Mouse (Mus musculus): ENCODE results near the gene Tas2r119.
"Not testable (repeated sequence)": the region's sequence is repeated elsewhere in the genome, so short reads cannot be mapped to it uniquely, and the experiment has no call there.

Tas2r119 gene

DNA sequence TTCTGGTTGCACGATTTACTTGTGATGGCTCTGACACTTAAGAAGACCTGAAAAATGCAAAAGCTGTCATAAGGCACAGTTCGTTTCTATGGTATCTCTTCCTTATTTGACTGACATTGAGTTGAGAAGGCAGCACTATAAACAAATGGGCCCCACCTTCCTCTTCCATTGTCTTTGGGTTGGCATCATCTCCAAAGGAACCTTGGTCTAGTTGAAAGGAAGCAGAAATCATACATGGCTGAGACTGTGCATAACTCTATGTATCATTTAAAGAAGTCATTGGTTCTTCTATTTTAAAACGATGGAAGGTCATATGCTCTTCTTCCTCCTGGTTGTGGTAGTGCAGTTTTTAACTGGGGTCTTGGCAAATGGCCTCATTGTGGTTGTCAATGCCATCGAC is at the start of gene Tas2r119:
Gene Tas2r119 (plus strand): TSS at position 301 of the 400 bp plus-strand sequence.
- no peak for DNase-seq

DNA sequence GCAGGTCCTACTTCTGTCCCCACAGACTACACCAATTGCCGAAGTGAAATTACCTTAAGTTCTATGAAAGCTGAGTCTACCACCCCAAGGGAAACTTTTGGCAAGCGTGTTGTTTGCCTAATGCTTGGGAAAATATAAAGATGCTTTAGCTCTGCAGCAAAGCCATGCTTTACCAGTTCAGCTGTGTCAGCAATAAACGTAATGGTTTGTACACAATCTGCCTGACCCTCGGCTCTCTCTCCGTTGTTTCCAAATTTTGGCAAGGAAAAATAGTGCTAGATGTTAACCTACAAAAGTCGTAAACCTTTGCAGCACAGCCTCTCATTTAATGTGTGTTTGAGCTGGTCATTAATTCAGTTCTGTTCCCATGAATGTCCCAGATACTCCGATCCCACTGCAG is 44.8 kb upstream of the Tas2r119 start:
- DNase-seq = no peak

DNA sequence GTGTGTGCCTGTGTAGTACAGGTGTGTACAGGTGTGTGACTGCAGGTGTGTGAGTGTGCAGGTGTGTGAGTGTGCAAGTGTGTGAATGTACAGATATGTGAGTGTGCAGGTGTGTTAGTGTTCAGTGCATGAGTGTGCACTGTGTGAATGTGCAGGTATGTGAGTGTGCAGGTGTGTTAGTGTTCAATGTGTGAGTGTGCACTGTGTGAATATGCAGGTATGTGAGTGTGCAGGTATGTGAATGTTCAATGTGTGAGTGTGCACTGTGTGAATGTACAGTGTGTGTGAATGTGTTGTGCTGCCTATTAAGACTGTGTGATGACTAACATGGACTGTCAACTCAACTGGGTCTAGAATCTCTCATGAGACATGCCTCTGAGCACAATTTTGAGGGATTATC is 35.4 kb upstream of the Tas2r119 start:
- DNase-seq = no peak

DNA sequence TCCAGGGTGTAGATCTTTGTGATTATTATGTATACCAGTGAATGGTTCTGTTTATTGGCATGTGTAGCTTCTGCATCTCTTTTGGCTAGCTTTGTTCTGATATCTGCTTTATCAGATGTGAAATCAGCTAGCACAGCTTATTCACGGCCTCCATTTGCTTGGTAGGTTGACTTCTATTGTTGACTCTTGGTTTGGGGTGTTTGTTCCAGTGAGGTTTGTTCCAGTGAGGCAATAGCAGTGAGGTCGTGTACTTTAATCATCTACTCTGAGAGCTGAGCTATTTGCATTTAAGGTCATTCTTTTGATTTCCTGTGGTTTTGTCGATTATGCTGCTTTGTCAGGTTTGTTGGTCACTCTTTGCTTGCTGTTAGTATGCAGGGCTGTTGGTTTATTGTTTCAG is 32.8 kb upstream of the Tas2r119 start:
- DNase-seq = no peak

DNA sequence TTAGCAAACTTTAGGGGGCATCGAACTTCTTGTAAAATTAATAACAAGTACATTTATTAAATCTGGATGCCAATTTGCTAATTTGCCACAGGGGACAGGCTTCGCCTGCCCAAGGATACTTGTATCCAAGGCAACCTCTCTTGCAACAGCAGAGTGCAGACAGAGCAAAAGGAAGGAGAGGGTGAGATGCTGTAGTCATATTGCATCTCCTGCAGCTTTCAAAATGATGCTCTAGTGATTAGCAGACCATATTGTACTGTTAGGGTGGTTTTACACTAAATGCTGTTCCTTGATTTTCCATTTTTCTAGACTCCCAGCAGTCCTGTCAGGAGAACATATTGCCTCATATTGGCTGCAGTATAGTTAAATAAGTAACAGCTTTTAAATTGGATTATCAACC is 23.7 kb upstream of the Tas2r119 start:
- no peak for DNase-seq

DNA sequence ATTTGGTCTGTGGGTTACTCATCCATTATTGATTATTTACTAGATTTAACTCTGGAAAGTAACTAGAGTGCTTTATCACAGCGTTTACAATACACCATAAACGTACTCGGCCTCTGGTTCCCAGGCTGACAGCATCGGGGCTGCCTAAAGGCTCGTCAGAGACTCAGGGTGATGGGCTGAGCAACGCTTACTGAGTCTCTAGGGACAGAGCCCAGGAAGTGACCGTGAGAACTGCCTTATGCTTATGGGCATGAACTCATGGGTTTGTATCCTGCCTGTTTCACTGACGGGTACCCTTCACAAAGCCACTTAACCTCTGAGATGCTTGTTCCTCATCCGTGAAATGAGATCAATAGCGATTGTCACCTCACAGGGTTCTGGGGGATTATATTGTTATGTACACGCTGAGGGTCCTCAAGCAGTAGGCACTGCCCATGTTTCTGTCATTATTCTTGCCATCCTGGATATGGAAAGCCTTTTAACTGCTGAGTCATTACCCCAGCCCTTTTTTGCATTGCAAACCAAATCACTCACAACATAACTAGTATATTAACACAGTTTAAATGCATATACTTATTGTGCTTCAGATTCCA is 23.1 kb upstream of the Tas2r119 start:
- no peak for DNase-seq

DNA sequence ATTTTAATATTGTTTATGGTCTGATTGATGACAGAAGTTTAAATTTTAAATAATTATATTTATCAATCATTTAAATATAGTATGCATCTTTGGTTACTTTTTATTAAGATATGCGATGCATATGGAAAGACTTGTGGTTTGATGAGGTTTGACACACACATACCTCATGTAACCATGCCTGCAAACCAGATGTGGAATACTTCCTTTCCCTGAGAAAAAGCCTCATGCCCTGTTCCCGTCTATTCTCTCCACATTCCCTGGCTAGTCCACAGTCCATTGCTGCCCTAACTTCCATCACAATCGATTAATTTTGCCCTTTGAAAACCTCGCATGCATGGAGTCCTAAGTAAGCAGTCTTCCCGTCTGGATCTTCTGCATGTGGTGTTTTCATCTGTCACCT is 21.0 kb upstream of the Tas2r119 start:
- no peak for DNase-seq

DNA sequence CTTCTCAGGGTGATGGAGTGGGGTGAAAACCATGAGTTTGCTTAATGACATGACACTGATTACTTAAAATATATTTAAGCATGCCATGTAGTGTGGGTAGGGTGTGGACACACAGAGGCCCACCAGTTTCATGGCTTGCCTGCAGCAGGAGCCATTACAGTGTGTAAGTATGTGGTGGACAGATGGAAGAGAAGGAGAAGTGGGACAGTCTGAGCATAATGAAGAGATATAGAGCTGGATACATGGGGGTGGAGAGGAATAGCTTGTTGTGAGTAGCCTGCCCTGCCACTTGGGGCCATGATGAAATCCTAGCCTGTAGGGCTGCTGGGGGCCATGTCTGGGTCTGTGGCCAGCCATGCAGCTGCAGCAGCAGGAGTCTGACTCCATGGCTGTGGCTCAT is 16.8 kb upstream of the Tas2r119 start:
- DNase-seq = no peak

DNA sequence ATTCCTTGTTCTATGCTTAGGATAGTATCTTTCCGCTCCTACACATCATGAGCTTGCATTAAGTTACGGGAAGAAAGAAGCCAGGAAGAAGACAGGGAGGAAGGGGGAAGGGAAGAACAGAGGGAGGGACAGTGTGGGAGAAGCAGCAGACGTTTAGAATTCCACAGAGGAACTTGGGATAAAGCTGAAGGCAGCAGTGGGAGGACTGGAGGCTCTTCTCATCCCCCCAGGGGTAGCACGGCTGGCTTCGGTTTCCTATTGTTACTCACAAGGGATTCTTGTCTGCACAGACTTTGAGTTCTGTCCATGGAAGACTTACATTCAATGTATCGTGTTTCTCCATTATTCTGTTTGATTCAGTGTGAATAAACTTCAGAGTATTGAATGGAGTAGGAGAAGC is 5.3 kb upstream of the Tas2r119 start:
- DNase-seq = no peak

DNA sequence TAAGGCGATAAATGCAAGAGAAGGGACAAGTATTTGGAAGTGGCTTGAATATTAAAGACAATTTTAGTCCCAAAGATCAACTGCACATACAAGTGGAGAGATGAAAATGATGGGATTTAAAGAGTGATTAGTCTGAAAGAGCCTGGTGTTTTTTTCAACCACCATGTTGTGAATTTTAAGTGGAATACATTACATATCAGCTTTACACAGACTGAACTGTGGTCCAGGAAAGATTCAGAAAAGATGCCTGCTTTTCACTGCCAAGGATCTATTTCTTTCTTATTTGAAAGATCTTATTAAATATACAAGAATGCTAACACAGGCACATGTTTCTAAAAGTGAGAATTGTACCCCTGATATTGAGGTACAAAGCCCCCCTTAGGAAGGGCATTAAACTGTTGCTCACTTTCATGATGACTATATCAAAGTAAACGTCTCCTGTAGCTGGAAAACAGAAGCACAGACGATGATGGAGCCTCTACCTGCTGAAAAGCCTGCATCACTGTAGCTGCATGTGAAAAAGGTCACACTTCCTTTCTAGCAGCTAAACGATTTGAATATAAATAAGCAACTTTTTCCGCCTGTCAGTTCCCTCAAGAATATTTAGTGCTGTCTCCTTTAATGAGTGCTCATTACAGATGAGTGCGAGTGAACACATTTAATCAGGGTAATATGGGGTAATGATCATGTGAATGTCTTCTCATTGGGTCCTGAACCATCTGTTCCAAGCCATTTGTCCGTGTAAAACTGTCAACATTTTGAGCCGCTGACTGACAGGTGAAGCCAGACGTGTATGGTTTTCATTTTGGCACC is 4.7 kb upstream of the Tas2r119 start:
- DNase-seq = no peak

DNA sequence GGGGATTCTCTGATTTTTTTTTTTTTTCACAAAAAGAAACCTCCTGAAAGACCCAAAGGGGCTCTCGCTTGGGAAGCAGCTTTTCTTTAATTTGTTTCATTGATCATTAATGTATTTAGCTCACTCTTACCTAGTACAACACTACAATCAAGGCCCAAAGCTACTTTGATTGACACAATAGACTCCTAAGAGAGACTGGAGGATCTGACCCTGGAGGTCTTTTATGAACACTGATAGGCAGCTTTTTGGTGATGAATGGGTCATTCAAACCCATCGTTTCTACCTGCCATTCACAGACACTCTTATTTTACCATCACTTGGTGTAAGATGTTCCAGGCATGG is 4.1 kb upstream of the Tas2r119 start:
- no peak for DNase-seq

DNA sequence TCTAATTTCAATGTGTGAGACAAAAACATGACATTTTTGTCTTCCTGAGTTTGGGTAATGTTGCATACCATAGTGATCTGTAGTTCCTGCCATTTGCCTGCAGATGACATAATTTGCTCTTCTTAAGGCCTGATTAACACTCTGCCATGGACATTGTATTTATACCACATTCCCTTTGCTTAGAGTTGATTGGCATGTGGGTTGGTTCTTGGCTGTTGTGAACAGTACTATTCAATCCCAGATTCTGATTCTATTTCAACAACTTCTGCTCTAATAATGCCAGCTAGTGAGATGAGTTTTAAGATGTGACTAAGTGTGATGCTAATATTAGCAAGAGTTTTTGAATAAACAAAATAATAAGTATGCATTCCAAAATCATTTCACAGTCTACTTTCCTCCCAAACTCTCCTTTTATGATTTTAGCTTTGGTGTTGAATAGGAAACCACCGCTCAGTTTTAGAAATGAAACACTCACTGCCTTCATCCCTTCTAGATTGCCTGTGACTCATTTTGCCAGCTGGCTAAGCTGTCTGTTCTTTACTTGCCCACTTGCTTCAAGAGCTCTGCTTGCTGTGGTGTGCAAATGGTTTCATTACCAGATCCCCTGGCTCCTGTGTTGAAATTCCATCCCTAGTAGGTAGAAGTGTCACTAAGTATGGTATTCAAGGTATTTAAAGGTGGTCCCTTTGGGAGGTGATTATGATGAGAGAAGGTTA is 3.1 kb downstream of the Tas2r119 start:
- no peak for DNase-seq

DNA sequence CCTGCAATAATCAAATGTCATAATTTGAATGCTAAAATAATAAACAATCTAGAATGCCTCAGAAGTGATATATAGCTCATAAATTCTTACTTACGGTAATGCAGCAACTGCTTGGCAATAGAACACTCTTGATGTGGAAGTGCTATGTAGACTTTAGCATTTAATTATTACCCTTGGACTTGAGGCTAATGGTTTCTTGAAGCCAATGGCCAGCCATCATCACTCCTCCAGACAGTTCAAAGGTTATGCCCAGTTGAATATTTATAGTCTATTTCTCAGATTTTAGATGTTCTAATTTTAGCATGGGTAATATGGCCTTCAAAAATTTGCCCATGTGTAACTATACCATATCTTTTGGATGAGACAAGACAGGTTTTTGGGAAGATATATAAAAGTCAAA is 4.9 kb downstream of the Tas2r119 start:
- no peak for DNase-seq

DNA sequence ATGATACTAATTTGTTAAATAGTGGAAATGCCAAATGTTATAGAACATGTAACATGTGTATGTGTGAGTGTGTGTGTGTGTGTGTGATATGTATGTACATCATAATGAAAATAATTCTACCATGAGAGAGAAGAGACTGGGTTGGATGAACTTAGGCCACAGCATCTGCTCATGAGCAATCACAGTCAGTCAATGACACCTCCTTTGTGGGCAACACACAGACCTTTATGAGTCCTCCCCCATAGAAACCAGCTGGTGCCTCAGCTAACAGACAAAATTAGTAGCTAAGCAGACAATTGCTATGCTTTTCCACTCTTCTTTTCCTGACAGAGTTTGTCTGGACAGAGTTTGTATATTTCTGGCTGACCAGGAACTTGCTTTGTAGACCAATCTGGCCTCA is 7.9 kb downstream of the Tas2r119 start:
- DNase-seq = no peak

DNA sequence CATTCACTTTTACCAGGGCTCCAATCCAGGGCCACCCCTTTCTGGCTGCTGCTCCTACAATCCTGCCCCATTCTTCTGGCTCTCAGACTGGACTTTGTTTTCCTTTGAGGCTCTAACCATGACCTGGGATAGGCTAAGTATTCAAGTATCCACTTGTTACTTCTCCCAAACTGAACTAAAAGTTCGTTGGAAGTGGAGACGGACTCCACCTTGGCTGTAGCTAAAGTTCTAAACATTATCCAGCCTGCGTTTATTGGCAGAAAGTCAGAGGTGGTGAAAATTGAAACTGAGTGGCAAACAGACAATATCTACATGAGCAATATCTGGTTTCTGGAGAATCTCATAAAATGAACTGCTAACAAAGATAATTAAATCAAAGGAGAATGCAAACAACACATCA is 12.8 kb downstream of the Tas2r119 start:
- no peak for DNase-seq

DNA sequence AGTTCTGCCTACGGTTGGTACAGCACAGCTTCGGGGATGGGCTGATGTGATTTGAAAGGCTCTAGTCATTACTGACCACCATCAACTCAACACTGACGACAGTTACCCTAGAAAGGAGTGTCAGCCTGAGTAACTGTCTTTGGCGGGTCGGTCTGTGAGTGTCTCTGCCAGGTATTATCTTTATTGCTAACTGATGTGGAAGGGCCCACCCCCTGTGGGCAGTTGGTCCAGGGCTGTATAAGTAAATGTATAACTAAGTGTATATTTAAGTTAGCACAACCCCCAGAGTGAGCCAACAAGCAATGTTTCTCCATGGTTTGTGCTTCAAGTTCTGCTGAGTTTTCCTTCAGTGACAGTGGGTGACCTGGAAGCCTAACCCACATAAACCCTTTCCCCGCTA is 13.3 kb downstream of the Tas2r119 start:
- no peak for DNase-seq

DNA sequence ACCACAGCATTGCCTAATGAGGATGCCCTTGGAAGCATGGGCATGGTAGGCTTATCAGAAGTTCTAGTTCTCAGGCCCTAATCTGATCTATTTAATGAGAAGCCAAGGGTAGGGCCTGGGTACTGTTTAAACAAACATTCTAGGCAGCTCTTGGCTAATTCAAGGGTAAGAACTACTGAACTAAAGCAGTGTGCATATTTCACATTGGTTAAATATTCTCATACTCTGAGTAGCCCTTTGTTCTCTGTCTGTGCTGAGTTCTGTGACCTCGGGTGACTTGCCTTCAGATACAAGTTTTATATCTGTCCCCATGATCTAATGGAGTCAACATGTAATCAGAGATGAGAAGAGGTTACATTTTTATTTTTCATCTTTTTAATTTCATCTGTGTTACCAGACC is 15.9 kb downstream of the Tas2r119 start:
- DNase-seq = peak; percentile 16

DNA sequence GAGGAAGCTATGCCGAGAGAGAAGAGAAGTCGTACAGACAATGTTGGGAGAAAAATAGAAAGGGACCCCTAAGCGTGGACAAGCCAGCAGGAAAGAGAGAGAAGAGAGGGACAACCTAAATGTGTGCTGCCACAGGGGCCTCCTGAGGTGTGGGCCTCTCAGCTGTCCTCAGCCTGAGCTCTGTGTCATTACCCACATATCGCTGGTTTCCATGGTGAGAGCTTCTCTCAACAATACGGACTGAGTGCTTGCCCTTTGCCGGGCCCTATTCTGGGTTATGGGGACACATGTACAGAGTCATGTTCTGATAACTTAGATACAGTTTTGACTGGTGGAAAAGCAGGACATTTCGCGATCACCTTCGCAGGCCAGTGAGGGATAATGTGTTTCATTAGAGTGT is 21.0 kb downstream of the Tas2r119 start:
- no peak for DNase-seq

DNA sequence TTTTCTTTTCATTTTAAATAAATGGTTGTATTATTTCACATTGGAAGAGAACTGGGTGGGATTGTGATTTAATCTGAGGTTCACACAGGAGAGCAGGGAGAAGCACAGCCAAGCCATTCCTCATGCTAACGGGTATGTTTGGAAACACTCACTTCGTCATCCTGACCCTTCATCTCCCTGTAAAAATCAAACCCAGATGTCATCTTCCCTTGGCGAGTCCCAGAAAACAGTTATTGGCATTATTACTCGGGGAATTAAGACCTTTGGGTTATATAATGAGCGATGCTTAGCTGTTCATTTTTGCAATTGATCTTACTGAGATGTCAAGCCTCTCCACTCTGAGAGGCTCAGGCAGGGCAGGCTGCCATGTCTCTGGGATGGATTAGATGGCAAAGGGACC is 21.5 kb downstream of the Tas2r119 start:
- DNase-seq = no peak

DNA sequence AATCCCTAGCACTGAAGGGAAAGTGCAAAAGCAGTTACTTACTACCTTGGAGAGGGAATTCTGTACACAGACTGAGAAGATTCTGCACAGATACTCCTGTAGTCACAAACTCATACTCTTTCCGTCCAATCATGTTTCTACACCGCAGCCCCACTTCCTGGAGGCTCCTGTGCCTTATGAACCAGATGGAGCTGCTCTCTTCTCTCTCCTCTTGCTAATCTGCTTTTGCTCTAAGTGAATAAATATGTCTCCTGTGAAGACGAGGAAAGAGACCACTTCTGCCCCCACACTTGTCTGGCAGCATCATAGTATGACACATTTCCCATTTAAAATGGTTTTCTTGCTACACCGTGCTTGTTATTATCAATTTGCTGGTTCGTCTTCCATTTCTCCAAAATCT is 26.2 kb downstream of the Tas2r119 start:
- DNase-seq = no peak

DNA sequence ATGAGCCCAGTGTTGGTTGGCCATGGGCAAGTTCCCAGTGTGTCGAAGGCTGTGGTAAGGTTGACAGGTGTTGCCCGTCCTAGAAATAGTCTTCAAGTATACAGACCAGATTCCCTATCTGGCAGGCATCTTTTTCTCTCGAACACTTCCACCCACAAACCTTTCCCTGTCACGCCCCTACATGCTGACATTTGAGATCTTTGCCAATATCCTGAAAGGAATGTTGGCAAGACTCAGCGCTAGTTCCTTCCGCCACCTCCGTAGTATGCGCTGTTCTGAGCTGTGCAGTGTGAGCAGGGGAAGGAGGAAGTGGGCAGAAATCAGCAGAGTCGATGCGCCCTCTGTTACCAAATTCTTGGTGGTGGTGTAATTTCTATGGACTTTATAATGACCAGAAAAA is 27.8 kb downstream of the Tas2r119 start:
- no peak for DNase-seq

DNA sequence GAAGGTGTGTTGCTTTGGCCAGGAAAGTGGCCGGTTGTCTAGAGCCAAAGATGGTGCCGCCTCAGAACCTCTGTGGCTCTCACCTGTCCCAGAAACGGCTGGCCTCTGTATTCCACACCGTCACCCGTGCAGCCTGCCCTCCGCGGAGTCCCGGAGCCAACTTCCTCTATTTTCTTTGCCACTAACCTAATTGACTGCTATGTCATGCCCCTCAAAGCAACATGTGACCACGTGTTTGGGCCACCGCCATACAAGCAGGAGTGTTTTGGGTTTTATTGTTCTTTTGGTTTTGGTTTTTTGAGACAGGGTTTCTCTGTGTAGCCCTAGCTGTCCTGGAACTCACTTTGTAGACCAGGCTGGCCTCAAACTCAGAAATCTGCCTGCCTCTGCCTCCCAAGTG is 37.6 kb downstream of the Tas2r119 start:
- not testable (repeated sequence) for DNase-seq

DNA sequence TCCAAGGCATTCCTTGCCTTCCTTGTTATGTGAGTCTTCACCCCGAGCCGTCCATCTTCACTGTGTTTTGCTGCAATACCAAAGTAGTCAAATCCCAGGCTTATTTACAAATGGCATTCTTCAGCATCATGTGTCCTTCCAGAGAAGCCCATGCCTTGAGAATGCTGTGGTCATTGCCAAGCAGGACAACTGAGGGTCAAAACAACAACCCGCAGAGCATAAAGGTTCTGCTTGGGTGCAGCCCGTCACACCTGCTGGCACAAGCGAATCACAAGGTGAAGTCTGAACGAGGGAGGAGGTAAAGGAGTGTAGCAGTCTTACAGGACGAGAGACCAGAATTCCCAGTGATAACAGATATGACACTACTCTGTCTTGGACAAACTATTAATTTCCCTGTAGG is 45.9 kb downstream of the Tas2r119 start:
- DNase-seq = no peak

DNA sequence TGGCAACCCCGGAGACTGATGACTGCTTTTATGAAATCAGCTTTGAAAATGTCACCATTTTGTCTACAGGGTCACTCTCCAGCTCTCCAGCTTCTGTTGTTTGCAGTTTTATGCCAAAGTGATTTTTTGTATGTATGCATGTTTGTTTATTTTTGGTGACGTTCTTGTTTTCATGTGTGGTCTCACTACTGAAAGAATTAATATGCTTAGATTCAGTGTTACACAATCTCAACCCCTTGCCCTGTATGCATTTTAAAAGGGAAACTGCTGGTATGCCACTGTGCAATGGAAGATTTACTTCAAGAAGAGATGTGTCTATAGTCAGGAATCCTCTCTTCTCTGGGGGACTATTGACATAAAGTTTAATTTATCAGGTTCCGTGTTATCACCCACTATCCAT is 48.3 kb downstream of the Tas2r119 start:
- no peak for DNase-seq
